14 mouse cellular contexts compared by ENCODE assay signal in the genomic region with DNA sequence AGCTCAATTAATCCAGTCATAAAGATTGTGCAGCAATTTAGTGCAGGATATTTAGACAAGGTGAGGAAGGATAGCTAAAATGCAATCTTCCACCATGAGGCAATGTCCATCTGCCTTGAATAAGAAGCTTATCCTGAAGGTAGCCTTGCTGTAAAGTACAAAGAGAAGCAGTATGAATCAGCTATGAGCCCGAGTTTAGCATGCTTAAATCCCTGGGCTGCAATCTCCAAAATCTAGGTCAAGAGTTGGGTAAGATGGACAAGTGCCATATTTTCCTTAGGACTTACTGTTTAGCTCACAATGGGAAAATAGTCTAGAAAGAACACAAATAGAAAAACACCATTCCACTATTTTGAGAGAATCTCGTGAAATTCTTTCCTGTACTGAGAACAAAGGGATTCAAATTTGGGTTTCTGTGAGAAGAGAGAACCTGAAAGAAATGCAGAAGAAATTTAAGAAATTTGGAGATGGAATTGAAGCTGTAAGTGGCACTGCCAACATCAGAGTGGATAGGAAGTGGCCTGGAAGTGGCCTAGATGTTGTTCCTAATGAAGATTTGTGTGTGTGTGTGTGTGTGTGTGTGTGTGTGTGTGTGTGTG.
DNase-seq lines count a peak whose midpoint lies in the region; ATAC-seq and TF ChIP-seq lines count a peak whose summit lies in the region.
"Had no signal": no experiment of that assay in that cellular context is flagged by ENCODE, and none has a peak within 500 bp of the region (broad histone marks: within the 10 kb centered on the region; RNA-seq: fewer than 3 reads in every experiment).

No protein-coding gene starts in this region.

- no peak for TF ChIP-seq CTCF in hindbrain, postnatal 0 days (IDR thresholded peaks at IDR 0.05; ENCODE audit: low read depth)

- no peak overlapping the region for H3K9ac ChIP-seq in hindbrain, postnatal 0 days (replicated peaks; ENCODE audit: low read length)
- H3K9ac ChIP-seq in hindbrain, embryonic 13.5 days = no peak overlapping the region
- no peak overlapping the region for H3K9ac ChIP-seq in intestine, embryonic 15.5 days
- H3K9ac ChIP-seq: forebrain, postnatal 0 days; liver, embryonic 14.5 days had no signal

- H3K4me2 ChIP-seq in hindbrain, postnatal 0 days (ENCODE audit: low read depth, low read length) = no peak overlapping the region
- H3K4me2 ChIP-seq in hindbrain, embryonic 13.5 days = no peak overlapping the region
- no peak overlapping the region for H3K4me2 ChIP-seq in intestine, embryonic 15.5 days (replicated peaks)

- H3K27me3 ChIP-seq in hindbrain, postnatal 0 days (ENCODE audit: insufficient read depth, low read length) = no peaks in the 10 kb centered on the region
- H3K27me3 ChIP-seq in hindbrain, embryonic 13.5 days = no peaks in the 10 kb centered on the region
- H3K27me3 ChIP-seq in intestine, embryonic 15.5 days (replicated peaks) = no peaks in the 10 kb centered on the region

- no peak overlapping the region for H3K4me3 ChIP-seq in hindbrain, postnatal 0 days (ENCODE audit: low read length)
- no peak overlapping the region for H3K4me3 ChIP-seq in hindbrain, embryonic 13.5 days
- H3K4me3 ChIP-seq in brown adipose tissue, adult 24 weeks (ENCODE audit: insufficient read depth, low read depth, low read length) = no peak overlapping the region
- H3K4me3 ChIP-seq in intestine, embryonic 15.5 days (replicated peaks) = no peak overlapping the region

- peak; percentile 51 for DNase-seq in cerebellum, adult 9-10 months
- DNase-seq in cerebellum, adult 11 months = no peak
- peak; percentile 10 for DNase-seq in hindbrain, postnatal 0 days (ENCODE audit: low spot score)
- peak; percentile 8 for DNase-seq in 3T3-L1 (ENCODE audit: low read depth, low spot score)
- DNase-seq: adrenal gland, postnatal 36 days; forebrain, postnatal 0 days; heart, postnatal 14 days; midbrain, embryonic 14.5 days; right cerebral cortex, postnatal 14 days had no signal

- no peak for ATAC-seq in hindbrain, postnatal 0 days
- no peak for ATAC-seq in hindbrain, embryonic 13.5 days (ENCODE audit: low FRiP score)
- no peak for ATAC-seq in intestine, embryonic 15.5 days
- ATAC-seq: forebrain, postnatal 0 days; hindbrain, embryonic 16.5 days had no signal

- H3K9me3 ChIP-seq in hindbrain, postnatal 0 days (ENCODE audit: low read length) = no peaks in the 10 kb centered on the region
- H3K9me3 ChIP-seq in hindbrain, embryonic 13.5 days = no peaks in the 10 kb centered on the region
- no peaks in the 10 kb centered on the region for H3K9me3 ChIP-seq in intestine, embryonic 15.5 days

- 54% methylated on average over 2 of the region's 2 CpGs for WGBS in hindbrain, postnatal 0 days
- WGBS in hindbrain, embryonic 13.5 days = 77% methylated on average over 2 of the region's 2 CpGs
- 69% methylated on average over 2 of the region's 2 CpGs for WGBS in intestine, embryonic 15.5 days

- no peak overlapping the region for H3K27ac ChIP-seq in hindbrain, postnatal 0 days
- no peak overlapping the region for H3K27ac ChIP-seq in hindbrain, embryonic 13.5 days
- H3K27ac ChIP-seq in brown adipose tissue, adult 24 weeks (replicated peaks; ENCODE audit: low read depth, low read length) = peak overlapping the region; percentile 52; the same call in 1 of the 2 replicates
- no peak overlapping the region for H3K27ac ChIP-seq in intestine, embryonic 15.5 days
- H3K27ac ChIP-seq: liver, embryonic 14.5 days had no signal

- H3K4me1 ChIP-seq in hindbrain, postnatal 0 days (ENCODE audit: insufficient read depth, low read length) = no peaks in the 10 kb centered on the region
- H3K4me1 ChIP-seq in hindbrain, embryonic 13.5 days (replicated peaks) = peaks cover 3% of the 10 kb centered on the region; the same call in 1 of the 2 replicates
- no peaks in the 10 kb centered on the region; the same call in 1 of the 2 replicates for H3K4me1 ChIP-seq in brown adipose tissue, adult 24 weeks (ENCODE audit: control insufficient read depth, insufficient read depth, insufficient read length, low read length)
- H3K4me1 ChIP-seq in intestine, embryonic 15.5 days (replicated peaks) = no peaks in the 10 kb centered on the region

- H3K36me3 ChIP-seq in hindbrain, postnatal 0 days (ENCODE audit: insufficient read depth, low read length) = no peaks in the 10 kb centered on the region
- H3K36me3 ChIP-seq in hindbrain, embryonic 13.5 days = no peaks in the 10 kb centered on the region
- H3K36me3 ChIP-seq in intestine, embryonic 15.5 days = no peaks in the 10 kb centered on the region
